Mouse (Mus musculus) ovary, postnatal 36 days (tissue): Measurements from ENCODE around the gene Atp5e.

Experiments used
- DNase-seq: peaks from one replicate; pipeline ENCODE4 v3.0.0; 2022; ENCODE audit warnings: low spot score, mixed read lengths

The Atp5e gene

DNA sequence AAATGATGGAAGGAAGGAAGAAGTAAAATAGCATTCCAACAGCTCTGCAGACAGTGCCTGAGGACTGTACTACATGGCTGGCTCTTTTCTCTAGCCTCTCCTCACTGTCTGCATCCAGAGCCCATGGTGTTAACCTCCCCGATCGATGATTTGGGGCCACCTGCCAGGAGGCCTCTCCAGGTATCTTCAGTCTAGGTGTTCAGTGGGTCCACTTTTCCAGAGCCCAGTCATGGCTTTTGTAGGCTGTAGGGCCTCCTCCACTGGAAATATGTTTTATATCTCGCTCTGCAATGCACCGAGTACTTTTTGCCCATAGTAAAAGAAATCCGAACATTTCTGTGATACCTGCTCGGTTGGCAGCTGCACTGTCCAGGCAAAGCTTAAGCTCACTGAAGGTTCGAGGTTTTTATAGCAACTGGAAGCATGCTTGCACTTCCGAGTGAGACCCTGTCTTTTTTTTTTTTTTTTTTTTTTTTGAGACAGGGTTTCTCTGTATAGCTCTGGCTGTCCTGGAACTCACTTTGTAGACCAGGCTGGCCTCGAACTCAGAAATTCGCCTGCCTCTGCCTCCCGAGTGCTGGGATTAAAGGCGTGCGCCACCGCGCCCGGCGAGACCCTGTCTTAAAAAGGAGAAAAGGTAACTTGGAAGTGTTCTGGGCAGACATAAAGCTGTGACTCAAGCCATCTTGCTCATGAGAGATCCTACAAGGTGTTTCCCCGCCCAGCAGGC, 48.7 kb downstream of the Atp5e start:
- no peak for DNase-seq

DNA sequence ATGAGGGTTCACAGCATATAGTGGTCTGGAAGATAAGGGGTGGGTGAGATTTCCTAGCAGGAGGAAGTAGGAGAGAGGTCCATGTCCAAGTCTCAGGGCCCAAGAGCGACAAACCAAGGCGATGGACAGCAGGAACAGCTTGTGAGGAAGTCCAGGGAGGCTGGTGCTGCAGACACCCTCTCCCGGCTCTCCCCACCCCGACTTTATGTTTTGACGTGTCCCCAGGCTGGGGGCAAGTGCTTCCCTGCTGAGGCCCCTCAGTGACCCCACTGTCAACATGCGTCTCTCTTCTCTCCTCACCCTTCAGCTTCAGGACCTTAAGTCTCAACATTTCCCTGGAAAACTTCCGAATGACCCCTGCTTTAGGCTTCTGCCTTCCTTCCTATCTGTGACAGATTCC, 50.8 kb downstream of the Atp5e start:
- DNase-seq = no peak
